Mouse (Mus musculus) R1 (cell line): ENCODE results near the gene Arhgap20.

Experiments used
- DNase-seq: peaks from one replicate; pipeline ENCODE4 v3.0.0-alpha.2; 2018; ENCODE audit warnings: low read depth, low spot score

The Arhgap20 gene

GRCm38 (mm10) chr9:51798251-51798650, 33.1 kb downstream of the Arhgap20 start:
- DNase-seq: no peak

GRCm38 (mm10) chr9:51799156-51799555, 34.0 kb downstream of the Arhgap20 start:
- DNase-seq: no peak

GRCm38 (mm10) chr9:51807272-51807671, 42.1 kb downstream of the Arhgap20 start:
- DNase-seq: no peak

- no peak for DNase-seq
Observed at GRCm38 (mm10) chr9:51812931-51813330, 47.8 kb downstream of the Arhgap20 start.

- no peak for DNase-seq
Observed at GRCm38 (mm10) chr9:51824516-51824915, 59.4 kb downstream of the Arhgap20 start.

GRCm38 (mm10) chr9:51831596-51831995, 66.5 kb downstream of the Arhgap20 start:
- no peak for DNase-seq

GRCm38 (mm10) chr9:51832368-51832767, 67.2 kb downstream of the Arhgap20 start:
- DNase-seq: no peak

GRCm38 (mm10) chr9:51837716-51838115, 72.6 kb downstream of the Arhgap20 start:
- DNase-seq: no peak

- DNase-seq: no peak
Observed at GRCm38 (mm10) chr9:51843216-51843615, 78.1 kb downstream of the Arhgap20 start.

- DNase-seq: no peak
Observed at GRCm38 (mm10) chr9:51845796-51846195, 80.7 kb downstream of the Arhgap20 start.

GRCm38 (mm10) chr9:51853772-51854171, 88.6 kb downstream of the Arhgap20 start:
- no peak for DNase-seq

- DNase-seq: no peak
Observed at GRCm38 (mm10) chr9:51864273-51864672, 99.1 kb downstream of the Arhgap20 start.

GRCm38 (mm10) chr9:51866634-51867033, 101.5 kb downstream of the Arhgap20 start:
- no peak for DNase-seq

- DNase-seq: no peak
Observed at GRCm38 (mm10) chr9:51869056-51869455, 103.9 kb downstream of the Arhgap20 start.

- no peak for DNase-seq
Observed at GRCm38 (mm10) chr9:51874348-51874747, 109.2 kb downstream of the Arhgap20 start.

GRCm38 (mm10) chr9:51875531-51875930, 110.4 kb downstream of the Arhgap20 start:
- no peak for DNase-seq

GRCm38 (mm10) chr9:51881386-51881785, 116.2 kb downstream of the Arhgap20 start:
- no peak for DNase-seq

- no peak for DNase-seq
Observed at GRCm38 (mm10) chr9:51881881-51882280, 116.7 kb downstream of the Arhgap20 start.

- DNase-seq: no peak
Observed at GRCm38 (mm10) chr9:51883319-51883718, 118.2 kb downstream of the Arhgap20 start.

GRCm38 (mm10) chr9:51892921-51893320, 127.8 kb downstream of the Arhgap20 start:
- no peak for DNase-seq
